14 mouse cellular contexts compared by ENCODE assay signal in genomic region chr17:73708451-73708850, GRCm38 (mm10). TPM values are rescaled to one million over a fixed set of nuclear protein-coding genes. Genes with fewer than 3 reads are reported as not detected.
DNase-seq lines count a peak whose midpoint lies in the region; ATAC-seq lines count a peak whose summit lies in the region.
"Had no signal": no experiment of that assay in that cellular context is flagged by ENCODE, and none has a peak within 500 bp of the region (broad histone marks: within the 10 kb centered on the region; RNA-seq: fewer than 3 reads in every experiment).

No protein-coding gene starts in this region.

- WGBS in hindbrain, embryonic 13.5 days: 87% methylated on average over 6 of the region's 6 CpGs
- WGBS in hindbrain, embryonic 10.5 days: 94% methylated on average over 6 of the region's 6 CpGs
- WGBS in midbrain, embryonic 14.5 days: 86% methylated on average over 6 of the region's 6 CpGs
- 87% methylated on average over 6 of the region's 6 CpGs for WGBS in midbrain, embryonic 10.5 days
- 85% methylated on average over 6 of the region's 6 CpGs for WGBS in neural tube, embryonic 15.5 days

- H3K9me3 ChIP-seq in hindbrain, embryonic 13.5 days: no peaks in the 10 kb centered on the region
- peaks cover 8% of the 10 kb centered on the region; the same call in 1 of the 2 replicates for H3K9me3 ChIP-seq in hindbrain, embryonic 10.5 days
- H3K9me3 ChIP-seq in midbrain, embryonic 14.5 days (ENCODE audit: control insufficient read depth, low read length): no peaks in the 10 kb centered on the region
- no peaks in the 10 kb centered on the region for H3K9me3 ChIP-seq in midbrain, embryonic 10.5 days (replicated peaks)
- H3K9me3 ChIP-seq in neural tube, embryonic 15.5 days (replicated peaks): no peaks in the 10 kb centered on the region
- H3K9me3 ChIP-seq: heart, embryonic 10.5 days; liver, embryonic 13.5 days had no signal

- no peaks in the 10 kb centered on the region for H3K36me3 ChIP-seq in hindbrain, embryonic 13.5 days
- H3K36me3 ChIP-seq in hindbrain, embryonic 10.5 days: no peaks in the 10 kb centered on the region
- no peaks in the 10 kb centered on the region for H3K36me3 ChIP-seq in midbrain, embryonic 14.5 days (ENCODE audit: control insufficient read depth, insufficient read depth, low read length)
- H3K36me3 ChIP-seq in midbrain, embryonic 10.5 days: no peaks in the 10 kb centered on the region
- no peaks in the 10 kb centered on the region for H3K36me3 ChIP-seq in neural tube, embryonic 15.5 days
- H3K36me3 ChIP-seq: heart, embryonic 10.5 days; liver, embryonic 13.5 days had no signal

- no peak for DNase-seq in hindbrain, embryonic 10.5 days (ENCODE audit: low spot score)
- DNase-seq in midbrain, embryonic 14.5 days: no peak
- DNase-seq in midbrain, embryonic 10.5 days (ENCODE audit: low spot score): no peak
- peak; percentile 62 for DNase-seq in kidney, adult 9 months
- no peak for DNase-seq in frontal cortex, postnatal 25 days (ENCODE audit: low spot score in 2 of 2)
- DNase-seq in embryo, embryonic 10.5 days (ENCODE audit: low spot score): no peak
- DNase-seq: B cell, adult 2 months; gastrocnemius, postnatal 14 days; left cerebral cortex, postnatal 4 days; liver, embryonic 13.5 days had no signal

- H3K4me1 ChIP-seq in hindbrain, embryonic 13.5 days (replicated peaks): peaks cover 28% of the 10 kb centered on the region
- H3K4me1 ChIP-seq in hindbrain, embryonic 10.5 days (replicated peaks): peaks cover 20% of the 10 kb centered on the region
- H3K4me1 ChIP-seq in midbrain, embryonic 14.5 days (ENCODE audit: control insufficient read depth, insufficient read depth, low read length): peaks cover 6% of the 10 kb centered on the region; the same call in 1 of the 2 replicates
- peaks cover 23% of the 10 kb centered on the region for H3K4me1 ChIP-seq in midbrain, embryonic 10.5 days
- H3K4me1 ChIP-seq in neural tube, embryonic 15.5 days: peaks cover 44% of the 10 kb centered on the region
- H3K4me1 ChIP-seq: liver, embryonic 13.5 days had no signal

- H3K4me2 ChIP-seq in hindbrain, embryonic 13.5 days: peak overlapping the region; percentile 87
- peak overlapping the region; percentile 92 for H3K4me2 ChIP-seq in midbrain, embryonic 14.5 days (ENCODE audit: low read length)
- H3K4me2 ChIP-seq in neural tube, embryonic 15.5 days: peak overlapping the region; percentile 93
- H3K4me2 ChIP-seq: liver, embryonic 13.5 days had no signal

- no peak for ATAC-seq in hindbrain, embryonic 13.5 days (ENCODE audit: low FRiP score)
- no peak for ATAC-seq in midbrain, embryonic 14.5 days (ENCODE audit: low FRiP score, low TSS enrichment)
- ATAC-seq in neural tube, embryonic 15.5 days (ENCODE audit: low FRiP score): no peak
- ATAC-seq: intestine, postnatal 0 days had no signal

- peak overlapping the region; percentile 60 for H3K4me3 ChIP-seq in hindbrain, embryonic 13.5 days
- no peak overlapping the region for H3K4me3 ChIP-seq in hindbrain, embryonic 10.5 days
- H3K4me3 ChIP-seq in midbrain, embryonic 14.5 days (replicated peaks; ENCODE audit: low read depth, low read length): peak overlapping the region; percentile 58; the same call in 1 of the 2 replicates
- no peak overlapping the region for H3K4me3 ChIP-seq in midbrain, embryonic 10.5 days
- H3K4me3 ChIP-seq in neural tube, embryonic 15.5 days (replicated peaks): peak overlapping the region; percentile 64
- H3K4me3 ChIP-seq: liver, embryonic 13.5 days had no signal

- H3K27me3 ChIP-seq in hindbrain, embryonic 13.5 days: peaks cover 23% of the 10 kb centered on the region
- H3K27me3 ChIP-seq in hindbrain, embryonic 10.5 days (ENCODE audit: insufficient read depth, poor library complexity, severe bottlenecking): peaks cover 51% of the 10 kb centered on the region
- H3K27me3 ChIP-seq in midbrain, embryonic 14.5 days (ENCODE audit: control insufficient read depth, insufficient read depth, low read length): no peaks in the 10 kb centered on the region; the same call in 1 of the 2 replicates
- H3K27me3 ChIP-seq in midbrain, embryonic 10.5 days (ENCODE audit: low read depth, poor library complexity, severe bottlenecking): peaks cover 56% of the 10 kb centered on the region
- peaks cover 6% of the 10 kb centered on the region; the same call in 1 of the 2 replicates for H3K27me3 ChIP-seq in neural tube, embryonic 15.5 days (replicated peaks)

- H3K9ac ChIP-seq in hindbrain, embryonic 13.5 days: no peak overlapping the region
- H3K9ac ChIP-seq in midbrain, embryonic 14.5 days (replicated peaks; ENCODE audit: low read length): no peak overlapping the region
- no peak overlapping the region for H3K9ac ChIP-seq in neural tube, embryonic 15.5 days (replicated peaks)
- H3K9ac ChIP-seq: liver, embryonic 13.5 days had no signal

- H3K27ac ChIP-seq in hindbrain, embryonic 13.5 days: no peak overlapping the region
- no peak overlapping the region for H3K27ac ChIP-seq in hindbrain, embryonic 10.5 days
- H3K27ac ChIP-seq in midbrain, embryonic 14.5 days (replicated peaks; ENCODE audit: low read depth, low read length): no peak overlapping the region
- no peak overlapping the region for H3K27ac ChIP-seq in midbrain, embryonic 10.5 days (replicated peaks)
- H3K27ac ChIP-seq in neural tube, embryonic 15.5 days (replicated peaks): no peak overlapping the region
- H3K27ac ChIP-seq: heart, embryonic 10.5 days; liver, embryonic 13.5 days had no signal

RNA-seq across cellular contexts. Expression of gene Galnt14, which starts 1.8 kb away (rescaled TPM):
- 14.1 and 15.4 TPM in 2 replicates for polyA plus RNA-seq in hindbrain, embryonic 13.5 days (2015; fragmentation: Nextera tagmentation; extraction: Ambion mirVana)
- 2.0 and 5.3 TPM in 2 replicates for polyA plus RNA-seq in hindbrain, embryonic 10.5 days (2016; fragmentation: Nextera tagmentation; extraction: Ambion mirVana)
- 15.3 and 18.8 TPM in 2 replicates for polyA plus RNA-seq in midbrain, embryonic 14.5 days (2014; fragmentation: Nextera tagmentation; extraction: Ambion mirVana)
- 1.8 and 3.8 TPM in 2 replicates for polyA plus RNA-seq in midbrain, embryonic 10.5 days (2016; fragmentation: Nextera tagmentation; extraction: Ambion mirVana)
- polyA plus RNA-seq in neural tube, embryonic 15.5 days (2015; fragmentation: Nextera tagmentation; extraction: Ambion mirVana): 25.3 and 28.9 TPM in 2 replicates

Comparison
In these comparisons a context has a peak if more than half of its experiments do, and no peak if none do; other contexts are left out.
1. H3K4me3 ChIP-seq: peak in hindbrain, embryonic 13.5 days (single experiment), midbrain, embryonic 14.5 days (single experiment) and neural tube, embryonic 15.5 days (single experiment); none in hindbrain, embryonic 10.5 days (single experiment) and midbrain, embryonic 10.5 days (single experiment).
2. Peak in every context shown above with its lines, with median percentiles within 50 percentile points of each other: H3K4me2 ChIP-seq.